Mouse (Mus musculus): ENCODE results near the gene Ndp.

Gene Ndp

DNA sequence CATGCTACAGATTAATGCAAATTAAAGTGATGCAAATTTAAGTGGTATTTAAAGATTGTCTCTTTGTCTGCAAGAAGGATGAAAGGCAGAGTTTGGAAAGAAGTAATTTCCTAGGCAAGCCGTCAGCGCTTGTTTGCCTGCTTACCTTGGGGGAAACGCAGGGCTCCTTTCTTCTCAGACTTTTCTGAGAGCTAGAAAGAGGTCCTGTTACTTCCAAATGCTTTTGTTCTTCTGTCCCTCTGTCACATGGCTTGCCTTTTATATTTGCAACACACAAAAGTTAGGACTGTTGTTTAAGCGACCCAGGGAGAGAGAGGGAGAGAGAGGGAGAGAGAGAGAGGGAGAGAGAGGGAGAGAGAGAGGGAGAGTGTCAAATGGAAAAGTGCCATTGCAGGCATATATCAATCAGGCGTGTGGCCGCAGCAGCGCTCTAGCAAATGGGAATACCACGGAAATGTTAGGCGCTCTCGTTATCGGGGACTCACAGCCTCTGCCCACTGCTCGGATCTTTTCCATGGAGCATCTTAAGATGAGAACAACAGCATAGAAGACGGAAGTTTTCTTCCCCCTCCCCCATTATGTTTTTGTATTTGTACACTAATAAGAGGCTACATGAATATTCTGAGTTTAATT lies at the start of gene Ndp:
Gene Ndp, minus strand, starts transcription at position 534 of the 633 bp plus-strand sequence.
- no peak for DNase-seq

DNA sequence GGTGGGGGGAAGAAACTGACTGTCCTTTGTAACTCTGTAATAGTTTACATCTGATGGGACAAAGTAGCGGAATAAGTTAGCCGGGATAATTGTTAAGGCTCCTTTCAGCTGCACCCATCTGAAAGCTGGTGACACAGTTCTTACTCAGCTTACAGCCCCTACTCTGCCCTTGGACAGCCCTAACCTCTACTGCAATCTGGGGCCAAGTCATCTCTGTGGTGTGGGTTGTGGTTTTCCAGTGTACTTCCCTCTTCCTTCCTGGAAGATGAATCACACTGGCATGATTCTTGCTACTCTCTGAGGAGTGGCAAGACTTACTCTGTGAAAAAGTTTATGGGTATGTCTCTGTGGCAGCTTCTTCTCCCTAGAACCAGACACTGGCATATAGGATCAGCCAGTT lies 43.2 kb upstream of the Ndp start:
- no peak for DNase-seq

DNA sequence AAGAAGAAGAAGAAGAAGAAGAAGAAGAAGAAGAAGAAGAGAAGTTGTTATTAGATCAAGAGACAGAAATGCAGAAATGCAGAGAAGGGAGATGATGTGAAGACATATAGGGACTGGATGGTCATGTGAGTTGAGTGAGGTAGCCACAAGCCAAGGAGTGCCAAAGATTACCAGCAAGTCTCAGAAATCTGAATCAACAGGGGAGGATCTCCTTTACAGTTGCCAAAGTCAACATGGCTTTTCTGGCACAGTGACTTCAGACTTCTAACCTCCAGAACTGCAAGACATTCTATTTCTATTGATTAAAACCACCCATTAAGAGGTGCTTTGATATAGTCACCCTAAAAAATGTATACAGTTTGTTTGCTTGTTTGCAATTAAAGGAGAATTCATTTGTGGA lies 6.4 kb upstream of the Ndp start:
- no peak for DNase-seq

DNA sequence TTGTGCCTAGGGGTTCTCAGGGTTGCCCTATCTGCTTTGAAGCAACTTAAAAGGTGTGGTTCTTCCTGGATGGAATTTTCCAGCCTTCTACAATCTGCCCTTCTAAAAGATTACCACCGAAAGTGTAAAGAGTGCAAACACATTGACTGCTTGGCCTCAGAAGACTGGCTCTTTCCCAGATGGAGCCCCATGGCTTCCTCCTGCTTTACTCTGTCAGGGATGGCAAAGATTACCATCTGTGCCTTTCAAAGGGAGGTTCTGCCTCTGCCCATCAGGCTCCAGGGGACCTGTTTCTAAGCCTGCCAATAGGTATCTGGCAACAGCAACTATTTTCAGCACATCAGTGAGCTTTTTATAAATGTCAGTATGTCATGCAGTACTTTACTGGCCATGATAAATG lies 1.5 kb upstream of the Ndp start:
- DNase-seq: no peak

DNA sequence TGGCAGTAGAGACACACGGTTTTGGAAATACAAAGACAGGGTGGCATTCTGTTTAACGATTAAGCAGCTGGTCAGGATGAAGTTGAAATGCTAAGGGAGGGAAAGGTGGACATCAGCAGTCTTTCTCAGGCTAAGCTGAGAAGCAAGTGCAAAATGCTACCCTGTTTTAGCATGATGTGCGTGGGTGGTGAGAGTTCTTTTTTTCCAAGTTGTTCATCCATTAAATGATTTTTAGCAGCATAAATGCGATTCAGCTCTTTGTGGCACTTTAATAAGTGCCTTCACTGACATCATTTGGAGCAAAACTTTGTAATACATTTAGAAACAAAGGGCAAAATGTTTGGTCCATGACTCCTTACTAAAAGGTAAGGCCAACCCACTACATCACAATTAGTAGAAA lies 337 bp upstream of the Ndp start:
- DNase-seq: no peak

DNA sequence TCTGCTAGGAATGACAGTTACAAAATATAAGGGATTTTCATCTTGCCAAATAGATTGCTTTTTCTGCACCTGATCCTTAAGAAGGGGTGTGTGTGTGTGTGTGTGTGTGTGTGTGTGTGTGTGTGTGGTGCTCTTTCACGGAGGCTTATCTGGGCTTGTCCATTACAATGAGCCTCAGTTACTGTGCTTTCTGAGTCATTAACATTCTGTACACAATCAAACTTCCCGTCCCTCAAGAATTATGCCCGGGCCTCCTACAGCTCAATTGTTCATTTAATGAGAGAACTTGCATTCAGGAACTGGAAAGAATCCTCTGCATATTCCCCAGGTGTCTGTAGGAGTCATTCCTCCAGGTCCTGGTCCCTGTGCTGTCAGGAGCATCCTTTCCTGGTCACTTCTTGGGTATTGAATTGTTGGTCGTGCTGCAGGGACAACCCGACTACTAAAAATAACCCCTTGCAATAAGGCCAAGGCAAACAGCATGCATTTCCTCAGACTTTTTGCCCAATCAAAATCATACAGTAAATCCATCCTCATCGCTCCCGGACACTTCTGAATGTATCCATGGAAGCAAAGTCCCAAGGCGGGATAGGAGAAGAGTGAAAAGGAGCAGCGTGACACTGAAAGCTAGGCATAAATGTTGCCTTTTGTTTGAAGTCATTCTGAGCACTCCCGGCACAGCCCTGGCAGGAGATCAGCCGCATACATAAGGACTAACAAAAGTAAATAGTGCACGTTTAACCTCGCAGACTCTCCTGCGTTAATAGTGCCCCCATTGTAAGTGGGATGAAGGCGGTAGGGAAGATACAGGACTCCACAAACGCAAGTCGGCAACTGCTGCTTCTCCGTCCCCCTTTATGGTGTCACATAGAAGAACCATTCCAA lies 1.1 kb downstream of the Ndp start:
- DNase-seq: no peak

DNA sequence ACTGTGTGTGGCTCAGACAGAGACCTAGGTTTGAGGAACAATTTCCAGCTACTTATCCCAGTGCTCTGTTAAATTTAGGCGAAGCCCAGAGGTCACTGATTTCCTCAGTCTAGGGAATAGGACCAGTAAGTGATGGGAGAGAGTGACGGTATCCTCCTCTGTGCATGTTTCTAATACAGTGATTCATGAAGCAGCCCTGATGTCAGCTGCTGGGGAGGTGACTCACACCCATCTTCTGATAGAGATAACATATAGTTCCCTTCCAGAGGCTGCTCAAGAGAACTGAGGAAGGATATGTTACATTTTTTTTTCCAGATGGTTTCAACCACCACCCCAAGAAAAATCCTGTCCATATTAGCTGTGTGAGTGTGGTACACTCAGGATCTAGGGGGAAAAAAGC lies 2.9 kb downstream of the Ndp start:
- DNase-seq: no peak

DNA sequence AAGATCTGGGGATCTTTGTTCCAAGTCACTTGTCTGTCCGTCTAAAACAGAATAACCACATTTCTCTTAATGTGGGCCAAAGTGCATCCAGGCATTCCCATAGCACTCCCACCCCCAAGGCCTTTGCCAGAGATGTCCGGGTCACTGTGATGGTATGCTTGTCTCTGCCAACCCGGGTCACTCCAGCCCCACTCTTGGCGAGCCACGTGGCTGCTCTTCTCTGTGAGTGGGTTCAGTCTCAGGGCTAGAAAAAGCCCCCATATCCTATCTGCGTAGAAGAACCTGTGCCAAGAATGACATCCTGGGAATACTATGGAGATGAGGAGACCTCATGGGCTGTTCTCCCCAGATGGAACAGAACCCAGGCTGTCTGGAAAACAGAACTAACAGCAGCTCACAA lies 4.0 kb downstream of the Ndp start:
- no peak for DNase-seq

DNA sequence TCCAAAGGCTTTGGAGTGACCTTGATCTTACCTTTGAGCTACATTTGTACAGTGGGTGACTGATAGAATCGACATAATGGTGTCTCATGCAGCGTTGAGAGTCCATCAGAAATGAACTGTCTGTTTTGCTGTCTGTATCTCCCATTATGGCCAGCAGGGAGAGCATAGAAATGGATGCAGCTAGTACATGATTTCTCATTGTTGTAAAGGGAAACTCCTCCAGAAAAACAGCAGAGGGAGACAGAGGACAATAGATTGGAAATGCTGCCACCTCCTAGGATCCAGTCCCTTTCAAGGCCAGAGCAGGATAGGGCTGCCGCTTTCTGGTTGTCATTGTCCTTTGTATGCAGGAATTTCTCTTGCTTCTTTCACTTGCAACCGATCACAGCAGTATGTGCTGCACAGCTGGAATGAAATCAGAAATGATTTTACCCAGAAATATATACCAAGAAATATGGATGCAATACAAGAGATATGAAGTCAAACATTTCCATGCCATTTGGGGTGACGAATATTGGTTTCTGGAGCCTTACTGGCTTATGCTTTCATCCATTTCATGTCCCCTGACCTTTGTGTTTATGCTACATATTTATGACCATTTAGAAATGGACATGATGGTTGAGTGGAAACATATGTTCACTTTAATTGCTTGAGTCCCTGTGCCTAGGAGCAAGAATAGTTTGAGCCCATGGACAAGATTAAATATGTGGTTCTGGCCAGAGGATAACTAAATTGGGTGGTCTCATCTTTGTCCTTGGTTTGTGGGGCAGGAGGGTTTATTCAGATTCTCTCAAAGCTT lies 17.0 kb downstream of the Ndp start:
- DNase-seq: peak; percentile 13

DNA sequence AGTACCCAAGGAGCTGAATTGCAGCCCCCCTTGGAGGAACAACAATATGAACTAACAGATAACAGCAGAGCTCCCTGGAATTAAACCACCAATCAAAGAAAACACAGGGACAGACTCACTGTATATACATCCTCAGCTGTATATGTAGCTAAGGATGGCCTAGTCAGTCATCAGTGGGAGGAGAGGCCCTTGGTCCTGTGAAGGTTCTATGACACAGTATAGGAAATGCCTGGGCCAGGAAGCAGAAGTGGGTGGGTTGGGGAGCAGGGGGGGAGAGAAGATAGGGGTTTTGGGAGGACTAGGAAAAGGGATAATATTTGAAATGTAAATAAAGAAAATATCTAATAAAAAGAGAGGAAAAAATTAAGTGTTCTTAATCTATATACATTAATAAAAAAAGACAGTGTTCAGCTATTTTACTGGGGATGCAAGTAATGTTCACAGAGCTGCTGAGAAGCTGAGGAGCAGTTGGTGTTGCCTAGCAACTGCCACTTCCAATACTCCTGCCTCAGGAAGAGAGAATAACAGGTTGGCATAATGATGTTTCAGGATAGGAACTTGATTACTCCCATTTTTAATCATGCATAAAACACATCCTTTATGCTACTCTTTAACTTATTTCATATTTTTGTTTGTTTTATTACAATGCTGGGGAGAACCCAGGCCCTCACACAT lies 43.8 kb downstream of the Ndp start:
- DNase-seq: no peak

DNA sequence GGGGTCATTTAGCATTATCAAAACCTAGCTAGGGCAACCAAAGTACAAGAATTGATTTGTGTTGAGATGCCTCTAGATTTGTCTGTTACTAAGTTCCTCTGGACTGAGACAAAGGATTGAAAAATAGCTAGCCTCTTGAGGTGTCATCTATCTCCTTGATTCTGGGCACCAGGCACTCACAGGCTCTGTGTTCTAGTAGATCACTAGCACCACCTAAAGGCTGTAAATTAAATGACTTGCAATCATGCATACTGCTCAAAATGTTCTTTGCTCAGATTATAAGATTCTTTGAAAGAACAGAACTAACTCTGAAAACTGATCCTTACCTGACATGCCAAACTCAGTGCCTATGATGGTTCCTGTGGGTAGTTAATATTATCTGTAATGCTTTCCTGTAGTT lies 51.3 kb downstream of the Ndp start:
- DNase-seq: no peak

DNA sequence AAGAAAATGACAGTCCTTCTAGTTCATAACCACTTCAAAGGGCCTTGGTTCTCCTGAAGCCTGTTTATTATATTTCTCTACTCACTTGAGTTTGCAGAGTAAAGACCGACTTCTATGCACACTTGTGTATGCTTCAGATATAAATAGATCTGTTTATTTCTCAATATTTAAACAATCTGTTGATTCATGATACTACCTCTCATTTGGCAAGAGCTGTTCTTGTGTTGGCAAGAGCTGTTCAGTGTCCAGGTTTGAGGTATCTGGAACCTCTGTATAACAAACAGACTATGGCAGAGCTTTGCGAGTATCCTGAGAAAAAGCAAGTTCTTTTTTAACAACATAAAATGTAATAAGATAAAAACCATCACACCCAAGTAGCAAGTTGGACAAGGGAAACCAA lies 65.5 kb downstream of the Ndp start:
- no peak for DNase-seq

DNA sequence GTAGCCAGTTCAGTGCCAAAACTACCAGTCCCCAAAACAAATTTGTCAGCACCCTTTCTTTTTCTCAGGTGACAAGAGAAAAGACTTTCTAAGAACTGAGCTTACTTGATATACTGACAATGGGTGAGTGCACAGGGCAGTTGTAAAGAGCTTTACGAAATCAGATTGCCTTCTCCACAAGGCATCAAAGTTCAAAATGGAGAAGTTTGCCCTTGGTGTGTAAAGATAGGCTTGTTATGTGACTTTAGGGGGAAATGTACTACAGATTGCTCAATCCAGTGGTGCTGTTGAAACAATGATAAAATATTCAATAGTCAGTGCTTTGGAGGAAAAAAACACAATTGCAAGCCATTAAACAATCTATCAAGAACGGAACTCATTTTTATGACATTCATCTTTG lies 70.1 kb downstream of the Ndp start:
- DNase-seq: no peak

DNA sequence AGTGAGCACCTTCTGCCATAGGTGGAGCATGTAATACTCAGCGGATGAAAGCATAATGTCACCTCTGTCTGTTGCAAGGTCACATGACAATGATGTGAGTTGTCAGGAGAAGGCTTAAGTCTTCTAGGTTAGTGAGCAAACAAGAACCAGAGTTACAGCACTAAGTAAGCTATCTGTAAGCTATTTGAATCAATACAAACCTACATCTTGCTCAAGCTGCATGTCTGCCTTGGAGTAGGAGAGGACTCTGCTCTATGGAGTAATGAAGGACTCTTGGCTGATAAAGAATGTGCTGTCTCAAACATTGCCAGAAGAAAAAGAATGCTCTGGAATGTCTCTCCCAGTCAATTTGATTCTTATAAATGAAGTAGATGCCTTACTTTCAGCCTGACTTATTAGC lies 74.3 kb downstream of the Ndp start:
- no peak for DNase-seq

DNA sequence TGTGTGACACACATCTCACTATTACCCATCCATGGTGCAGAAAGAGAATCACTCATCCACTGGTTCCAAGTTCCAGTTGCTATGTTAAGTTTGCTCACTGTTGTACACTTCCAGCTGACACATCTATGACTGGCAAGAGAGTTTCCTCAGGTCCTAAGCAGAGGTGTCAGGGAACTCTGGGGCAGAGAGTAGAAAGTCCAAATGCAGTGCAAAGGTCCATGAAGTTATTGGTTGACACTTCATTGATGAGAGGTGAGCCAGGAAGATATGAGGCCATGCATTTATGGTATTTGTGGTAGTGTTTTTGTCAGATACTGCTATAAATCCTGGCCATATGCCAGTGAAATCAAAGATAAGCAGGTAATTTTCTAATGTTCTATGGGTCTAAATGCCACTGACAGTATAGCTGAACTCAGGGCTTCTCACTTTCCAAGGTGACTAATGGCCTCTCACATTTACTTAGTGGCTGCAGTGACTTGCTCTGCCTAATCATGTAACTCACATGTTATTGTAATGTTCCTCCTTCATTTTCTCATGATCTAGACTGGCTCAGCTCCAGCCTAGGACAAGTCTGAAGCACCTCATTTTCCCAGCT lies 75.0 kb downstream of the Ndp start:
- no peak for DNase-seq
